Mouse (Mus musculus) cerebellum, adult (tissue): ENCODE data around the gene Lce1m.
"Not testable (repeated sequence)": the region's sequence is repeated elsewhere in the genome, so short reads cannot be mapped to it uniquely, and the experiment has no call there.

Experiments used
- ATAC-seq: cut with Nextera tagmentation; 2 replicates; pipeline ENCODE4 v1.9.2; 2017; ENCODE audit warnings: mild to moderate bottlenecking, moderate library complexity, mixed read lengths; ENCODE audit not compliant: insufficient number of reproducible peaks, low FRiP score, low TSS enrichment

Lce1m gene

DNA sequence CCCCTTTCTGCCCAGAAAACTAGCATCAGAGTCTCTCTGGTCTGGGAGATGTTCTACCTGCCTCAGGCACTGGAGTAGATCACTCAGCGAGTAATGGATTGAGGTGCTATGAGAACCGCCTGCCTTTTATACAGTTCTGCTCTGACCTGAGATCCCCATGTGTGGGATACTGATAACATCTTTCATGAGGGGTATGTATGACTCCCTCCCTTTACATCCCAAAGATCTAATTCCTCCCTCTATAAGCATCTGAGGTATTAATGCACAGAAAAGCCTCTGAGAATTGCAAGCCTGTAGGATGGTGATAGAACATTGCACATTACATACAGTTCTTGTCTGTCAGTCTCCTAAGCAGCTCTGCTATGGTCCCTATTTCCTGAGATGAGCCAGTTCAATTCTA is at the start of gene Lce1m:
Gene Lce1m (minus strand): TSS at position 101 of the 400 bp plus-strand sequence.
- no peak for ATAC-seq

DNA sequence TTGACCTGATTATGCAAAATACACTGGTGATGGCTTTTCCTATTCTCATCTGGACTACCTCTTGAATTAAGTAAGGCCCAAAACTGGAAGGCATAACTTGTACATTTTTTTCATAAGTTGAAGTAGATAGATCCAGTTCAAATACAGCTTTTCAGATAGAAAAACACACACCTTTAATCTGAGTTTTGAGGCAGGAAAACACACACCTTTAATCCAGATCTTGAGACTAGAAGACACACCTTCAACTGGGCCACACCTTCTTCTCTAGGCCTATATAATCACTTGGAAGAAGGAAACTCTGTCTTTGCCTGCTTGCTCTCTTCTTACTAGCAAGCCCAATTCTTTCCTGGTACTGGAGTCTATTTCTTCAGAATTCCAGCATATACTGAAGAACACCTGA is 49.7 kb upstream of the Lce1m start, which contains the start of gene Gm4858:
Gene Gm4858 (plus strand): TSS at position 301 of the 400 bp plus-strand sequence.
- ATAC-seq: not testable (repeated sequence)

DNA sequence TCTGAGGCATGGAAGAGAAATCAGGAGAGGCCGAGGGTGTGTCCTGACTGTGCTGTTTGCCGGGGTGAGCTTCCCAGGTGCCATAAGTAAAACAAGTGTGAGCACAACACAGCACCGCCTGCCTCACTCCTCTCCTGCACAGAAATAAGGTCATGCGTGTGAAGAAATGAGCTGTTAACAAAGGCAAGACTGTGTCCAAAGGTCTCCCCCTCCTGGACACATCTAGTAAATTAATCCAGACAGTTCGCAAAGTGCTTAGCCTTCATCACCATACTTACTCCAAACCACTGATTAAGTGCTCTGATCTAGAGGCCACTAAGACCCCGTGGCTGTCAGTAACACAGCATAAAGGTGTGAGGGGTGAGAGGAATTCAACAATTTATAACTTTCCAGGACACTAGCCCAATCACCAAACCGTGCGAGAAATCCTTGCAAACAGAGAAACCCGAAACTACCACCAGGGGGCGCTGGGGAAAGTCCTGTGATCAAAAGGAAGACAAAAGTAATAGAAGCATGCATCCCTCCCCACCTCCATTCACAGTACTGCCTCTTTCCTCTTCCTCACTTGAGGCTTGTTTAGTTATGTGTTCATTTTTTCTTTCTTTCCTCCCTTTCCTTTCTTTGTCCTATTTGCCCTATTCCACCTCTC is 34.1 kb upstream of the Lce1m start:
- no peak for ATAC-seq

DNA sequence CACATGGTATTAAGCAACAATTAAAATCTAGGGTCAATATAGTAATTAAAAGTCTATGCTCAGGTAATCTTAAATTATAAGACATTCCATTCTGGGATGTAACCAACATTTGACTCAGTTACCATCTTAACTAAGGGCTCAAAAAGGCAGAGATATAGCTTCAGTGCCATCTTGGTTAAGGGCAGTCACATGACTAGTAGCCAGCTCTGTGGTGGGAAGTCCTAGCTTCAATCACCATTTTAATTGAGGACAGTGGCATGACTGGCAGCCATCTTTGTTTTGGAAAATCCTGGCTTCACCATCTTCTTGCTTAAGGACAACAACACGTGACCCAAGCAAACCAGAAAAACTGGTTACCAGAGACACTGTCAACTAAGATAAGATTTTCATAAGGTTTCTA is 31.3 kb upstream of the Lce1m start:
- ATAC-seq: no peak

DNA sequence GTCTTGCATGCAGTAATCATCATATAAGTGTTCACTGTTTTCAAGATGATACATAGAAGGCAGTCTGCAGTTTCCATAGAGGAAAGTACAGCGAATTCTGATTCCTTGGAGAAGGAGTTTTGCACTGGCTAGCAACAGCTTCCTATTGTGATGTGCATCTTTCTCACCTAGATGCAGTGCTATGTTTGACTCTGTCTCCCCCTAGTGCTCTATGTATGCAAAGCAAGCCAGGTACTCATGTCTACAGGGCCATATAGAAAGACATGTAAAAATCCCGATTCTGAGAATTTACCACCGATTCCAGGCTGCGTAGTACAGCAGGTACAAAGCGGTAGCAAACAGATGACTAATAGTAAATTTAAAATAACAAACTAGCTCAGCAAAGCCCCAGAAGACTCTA is 12.6 kb upstream of the Lce1m start:
- ATAC-seq: peak; percentile 82; the same call in 1 of the 2 replicates

DNA sequence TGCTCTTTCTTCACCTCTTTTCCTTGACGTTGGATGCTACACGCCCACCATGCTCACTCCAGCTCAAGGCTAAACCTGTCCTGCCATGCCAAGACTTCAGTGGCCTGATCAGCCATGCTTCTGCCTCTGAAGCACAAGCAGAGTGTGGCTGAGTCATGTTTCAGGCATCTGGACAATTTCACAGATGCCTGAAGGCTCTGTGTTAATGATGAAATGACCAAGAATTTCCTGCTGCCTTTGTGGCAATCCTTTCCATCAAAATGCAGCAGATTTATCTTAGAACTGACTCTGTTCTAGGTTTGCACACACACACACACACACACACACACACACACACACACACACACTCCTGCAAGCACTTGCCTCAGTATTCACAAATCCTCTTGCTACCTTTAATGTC is 6.6 kb upstream of the Lce1m start:
- ATAC-seq: no peak

DNA sequence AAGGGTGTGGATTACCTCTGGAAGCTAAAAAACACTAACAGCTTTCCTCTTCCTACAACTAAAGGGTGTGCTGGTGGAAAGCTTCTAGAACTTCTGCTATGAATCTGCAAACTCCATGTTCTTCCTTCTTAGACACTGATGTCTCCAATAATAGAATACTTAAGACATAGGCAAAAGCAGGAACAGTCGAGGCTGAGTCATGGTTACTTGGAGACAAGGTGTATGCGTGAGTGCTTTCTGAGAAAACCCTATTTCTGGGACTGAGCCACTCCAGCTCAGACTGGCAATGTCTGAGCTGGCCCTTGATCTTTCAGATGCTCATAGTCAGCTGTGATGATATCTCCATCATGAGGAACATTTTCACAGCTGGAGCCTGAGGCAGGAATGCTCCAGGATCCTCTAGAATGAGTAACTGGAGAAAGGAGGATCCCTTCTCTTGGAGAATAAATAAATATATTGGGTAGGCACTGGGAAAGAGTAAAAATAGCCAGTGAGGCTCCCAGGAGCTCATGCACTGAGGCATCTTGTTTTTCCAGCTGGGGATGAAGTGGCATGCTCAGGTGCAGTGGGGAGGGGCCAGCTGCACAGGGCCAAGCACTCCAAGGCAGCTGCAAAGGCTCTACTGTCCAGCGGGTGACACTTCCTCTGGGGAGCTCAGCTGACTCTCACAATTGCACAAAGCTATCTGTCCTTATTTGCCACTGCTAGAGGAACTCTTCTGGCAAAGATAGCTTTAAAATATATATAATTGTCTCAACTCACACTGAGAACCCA is 4.7 kb upstream of the Lce1m start:
- ATAC-seq: no peak

DNA sequence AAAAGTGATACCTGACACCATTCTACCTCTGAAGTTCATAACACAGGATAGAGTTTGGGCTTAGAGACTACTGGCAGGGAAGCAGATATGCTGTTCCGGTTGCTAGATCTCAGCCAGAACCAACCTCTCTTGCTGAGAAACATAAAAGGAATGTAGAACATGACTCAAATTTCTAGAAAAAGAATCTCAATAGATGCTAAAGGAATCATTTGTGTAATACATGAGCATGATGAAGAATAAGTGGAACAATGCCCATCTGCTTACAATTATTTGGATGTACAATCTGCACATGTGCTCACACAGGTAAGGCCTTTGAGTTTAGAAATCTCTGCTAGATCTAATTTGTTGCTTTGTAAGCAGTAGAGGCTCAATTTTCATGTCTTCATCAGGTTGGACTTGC is 2.3 kb upstream of the Lce1m start:
- no peak for ATAC-seq

DNA sequence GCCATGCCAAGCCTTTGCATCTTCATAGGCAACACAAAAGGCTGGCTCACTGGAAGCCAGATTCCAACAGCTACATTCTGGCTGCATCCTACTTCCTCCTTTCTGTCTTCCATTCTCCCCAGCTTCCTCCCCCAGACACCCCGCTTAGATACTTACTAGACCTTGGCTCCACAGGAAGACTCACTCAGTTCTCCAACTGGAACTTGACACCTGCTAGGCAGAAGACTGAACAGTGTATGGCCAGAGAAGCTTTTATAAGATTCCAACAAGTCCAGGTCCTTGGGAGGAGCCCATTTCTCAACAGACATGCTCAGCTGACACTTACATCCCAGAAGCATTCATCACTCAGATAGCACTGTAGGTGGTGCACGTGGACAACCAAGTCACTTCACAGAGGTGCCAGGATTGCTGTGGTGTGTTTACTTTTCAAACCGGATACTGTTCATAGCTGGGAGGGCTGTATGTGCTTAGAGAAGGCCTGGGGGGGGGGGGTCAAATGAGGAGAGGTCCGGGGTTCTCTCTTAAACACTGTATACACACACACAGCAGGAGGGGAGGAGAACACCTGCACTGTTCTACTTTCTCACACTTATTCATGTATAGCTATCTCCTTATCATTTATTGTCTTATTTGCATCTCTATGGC is 3.3 kb downstream of the Lce1m start, which contains the start of gene Crct1:
Gene Crct1 (minus strand): TSS at position 228 of the 645 bp plus-strand sequence.
- ATAC-seq: no peak

DNA sequence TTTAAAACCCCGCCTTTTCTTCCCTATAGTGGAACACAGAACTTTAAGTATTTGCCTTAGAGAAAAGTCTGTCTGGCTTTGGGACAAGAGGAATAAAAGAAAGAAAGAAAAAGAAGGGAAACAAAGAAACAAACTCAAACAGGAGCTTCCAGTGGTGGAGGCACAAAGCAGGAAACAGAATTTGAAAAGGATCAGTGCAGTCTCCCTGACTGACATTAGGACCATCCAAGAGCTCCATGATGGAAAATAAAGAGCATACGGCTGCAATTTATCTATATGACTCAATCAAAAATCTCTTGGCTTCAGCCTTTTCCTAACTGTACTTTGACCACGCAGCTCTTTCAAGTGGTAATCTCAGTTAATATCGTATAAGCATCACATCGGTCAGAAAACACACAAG is 4.0 kb downstream of the Lce1m start:
- ATAC-seq: no peak

DNA sequence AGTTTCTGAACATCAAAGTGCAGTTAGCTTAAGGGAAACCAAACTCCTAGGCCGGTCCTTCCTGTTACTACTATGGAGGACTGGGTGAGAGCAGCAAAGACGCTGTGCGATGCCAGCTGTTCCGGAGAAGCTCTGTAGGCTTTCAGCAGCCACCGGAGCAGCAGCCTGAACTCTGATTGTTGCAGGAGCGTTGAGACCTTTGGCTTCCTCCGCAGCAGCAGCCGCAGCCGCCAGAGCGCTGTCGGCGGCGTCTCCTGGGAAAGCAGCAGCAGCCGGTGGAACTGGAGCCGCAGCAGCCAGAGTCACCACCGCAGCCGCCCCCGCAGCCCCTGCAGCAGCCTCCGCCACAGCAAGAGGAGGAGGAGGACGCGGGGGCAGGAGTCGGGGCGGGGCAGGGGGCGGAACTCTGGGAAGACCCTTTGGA is 4.5 kb downstream of the Lce1m start:
- ATAC-seq: peak; percentile 27; the same call in 1 of the 2 replicates

DNA sequence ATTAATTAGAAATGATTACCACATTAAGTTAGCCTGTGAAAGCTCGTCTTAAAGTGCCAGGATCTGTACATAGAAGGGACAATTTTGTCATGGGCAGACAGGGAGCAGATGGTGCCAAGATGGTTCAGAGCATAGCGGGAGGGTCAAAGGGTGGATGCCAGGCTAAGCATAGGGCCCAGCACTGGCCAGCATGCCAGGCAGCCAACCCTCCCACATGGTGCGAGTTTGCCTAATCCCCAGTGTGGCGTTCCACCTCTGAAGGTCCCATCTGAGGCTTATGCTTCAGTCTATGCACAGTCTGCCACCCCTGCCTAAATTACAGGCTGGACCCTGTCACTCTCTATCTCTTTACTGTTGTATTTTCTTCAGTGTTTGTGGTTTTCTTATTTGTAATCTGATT is 16.0 kb downstream of the Lce1m start:
- no peak for ATAC-seq

DNA sequence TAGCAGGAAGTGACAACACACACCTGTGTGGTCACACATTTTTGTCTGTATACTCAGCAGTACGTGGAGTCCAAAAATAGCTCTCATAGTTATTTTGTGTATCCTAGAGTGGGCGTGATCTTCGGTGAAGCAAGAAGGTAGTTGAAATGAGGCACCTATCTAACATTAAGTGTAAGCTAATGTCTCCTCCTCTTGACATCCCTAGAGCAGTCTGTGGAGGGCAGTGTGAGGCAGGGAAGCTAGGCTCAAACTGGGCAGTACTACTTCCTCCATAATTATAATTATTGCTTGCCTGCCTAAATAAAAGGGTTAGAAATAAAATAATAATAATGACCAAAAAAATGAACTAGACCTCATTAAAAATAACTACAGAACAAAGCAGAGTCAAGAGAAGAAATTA is 18.2 kb downstream of the Lce1m start:
- no peak for ATAC-seq

DNA sequence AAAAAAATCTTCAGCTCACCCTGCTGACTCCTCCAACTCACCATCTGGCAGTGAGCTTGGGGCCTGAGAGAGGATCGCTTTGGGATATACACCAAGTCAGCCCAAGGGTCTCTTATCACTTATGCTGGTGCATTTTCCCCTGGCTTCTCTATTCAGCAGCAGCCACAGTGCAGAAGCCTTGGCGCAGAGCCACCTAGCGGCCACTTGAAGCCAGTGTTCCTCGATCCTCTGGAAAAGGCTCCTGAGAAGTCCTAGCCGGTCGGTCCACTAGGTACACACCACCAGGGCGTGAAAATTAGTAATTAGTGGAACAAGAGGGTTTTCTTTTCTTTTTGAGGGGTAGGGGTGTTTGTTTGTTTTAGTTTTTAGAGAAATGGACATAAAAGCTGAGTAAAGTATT is 20.2 kb downstream of the Lce1m start:
- ATAC-seq: peak; percentile 87; the same call in 1 of the 2 replicates

DNA sequence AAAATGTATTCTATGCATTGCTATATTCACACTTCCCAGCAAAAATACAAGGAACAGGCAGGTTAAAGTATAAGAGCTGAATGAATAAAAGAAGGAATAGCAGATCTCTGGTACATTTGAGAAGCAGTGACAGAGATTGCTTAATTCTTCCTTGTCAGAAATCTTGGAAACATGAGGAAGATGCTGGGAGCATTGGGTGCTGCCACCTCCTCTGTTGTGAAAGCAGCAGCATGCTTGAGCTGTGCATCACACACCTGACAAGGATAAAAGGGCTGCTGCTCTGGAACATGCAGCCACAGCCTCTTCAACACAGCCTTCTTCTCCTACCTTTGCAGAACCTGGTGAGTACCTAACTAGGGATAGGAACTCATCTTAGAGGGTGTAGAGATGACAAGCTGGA is 26.9 kb downstream of the Lce1m start, which contains the start of gene Lce3f:
Gene Lce3f (plus strand): TSS at position 301 of the 400 bp plus-strand sequence.
- ATAC-seq: no peak

DNA sequence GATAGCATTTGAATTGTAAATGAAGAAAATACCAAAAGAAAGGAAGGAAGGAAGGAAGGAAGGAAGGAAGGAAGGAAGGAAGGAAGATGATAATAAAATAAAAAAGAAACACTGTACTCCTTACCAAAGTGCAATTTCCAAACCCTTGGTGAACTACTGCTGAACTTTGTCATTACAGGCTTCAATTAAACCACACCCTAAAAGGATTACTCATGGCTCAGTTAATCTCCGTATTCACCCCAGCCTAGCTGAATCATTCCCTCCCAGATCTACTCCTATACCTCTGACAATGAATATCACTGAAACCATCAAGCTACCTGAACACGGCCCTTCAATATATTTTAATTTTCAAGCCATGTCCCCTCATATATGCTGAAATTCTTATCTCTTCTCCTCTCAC is 40.4 kb downstream of the Lce1m start:
- no peak for ATAC-seq
